ENCODE assay signal across 24 mouse cellular contexts in the genomic region with DNA sequence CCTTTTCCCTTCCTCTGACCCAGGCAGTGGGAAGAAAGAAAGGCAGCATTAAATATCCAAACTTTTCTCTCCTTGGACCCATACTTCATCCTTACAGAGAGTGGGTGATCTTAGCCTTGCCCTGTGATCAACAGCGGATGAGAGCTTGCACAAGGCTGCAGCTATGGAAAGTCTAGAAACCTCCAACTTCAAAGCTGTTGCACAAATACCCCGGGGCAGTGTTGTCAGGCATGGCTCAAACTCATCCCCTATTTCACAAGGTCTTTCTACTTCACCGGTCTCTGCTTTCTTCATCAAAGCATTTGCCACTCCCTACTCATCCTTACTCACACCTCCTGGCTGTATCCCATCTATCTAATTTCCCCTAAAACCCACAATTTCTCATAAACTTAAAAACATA. TPM values are rescaled to one million over a fixed set of nuclear protein-coding genes. Genes with fewer than 3 reads are reported as not detected.
"Had no signal": no experiment of that assay in that cellular context is flagged by ENCODE, and none has a peak within 500 bp of the region (broad histone marks: within the 10 kb centered on the region; RNA-seq: fewer than 3 reads in every experiment).

No protein-coding gene starts in this region.

- H3K36me3 ChIP-seq: lung, embryonic 15.5 days; midbrain, embryonic 13.5 days; midbrain, embryonic 15.5 days; neural tube, embryonic 13.5 days; neural tube, embryonic 15.5 days had no signal

- H3K4me3 ChIP-seq: lung, embryonic 15.5 days; megakaryocyte, embryonic 14.5 days; midbrain, embryonic 13.5 days; midbrain, embryonic 15.5 days; myocyte; neural tube, embryonic 13.5 days; neural tube, embryonic 15.5 days had no signal

- H3K27ac ChIP-seq: lung, embryonic 15.5 days; macrophage; midbrain, embryonic 13.5 days; midbrain, embryonic 15.5 days; neural tube, embryonic 13.5 days; neural tube, embryonic 15.5 days had no signal

- H3K4me2 ChIP-seq: lung, embryonic 15.5 days; midbrain, embryonic 11.5 days; midbrain, embryonic 13.5 days; midbrain, embryonic 15.5 days; neural tube, embryonic 13.5 days; neural tube, embryonic 15.5 days had no signal

- H3K27me3 ChIP-seq: lung, embryonic 15.5 days; midbrain, embryonic 13.5 days; midbrain, embryonic 15.5 days; neural tube, embryonic 13.5 days; neural tube, embryonic 15.5 days had no signal

- H3K9ac ChIP-seq: lung, embryonic 15.5 days; midbrain, embryonic 13.5 days; midbrain, embryonic 15.5 days; neural tube, embryonic 13.5 days; neural tube, embryonic 15.5 days had no signal

- H3K4me1 ChIP-seq: lung, embryonic 15.5 days; megakaryocyte, embryonic 14.5 days; midbrain, embryonic 15.5 days; neural tube, embryonic 13.5 days; neural tube, embryonic 15.5 days had no signal

- H3K9me3 ChIP-seq: lung, embryonic 15.5 days; megakaryocyte, embryonic 14.5 days; midbrain, embryonic 13.5 days; midbrain, embryonic 15.5 days; neural tube, embryonic 13.5 days; neural tube, embryonic 15.5 days had no signal

- ATAC-seq: lung, postnatal 0 days; midbrain, embryonic 13.5 days; midbrain, embryonic 15.5 days had no signal

- DNase-seq: lung, adult 2 months; lung, postnatal 14 days; lung, postnatal 36 days; retina, postnatal 1 day; right cerebral cortex, adult 18-20 months; right cerebral cortex, postnatal 25 days; right cerebral cortex, postnatal 4 days; spleen, adult 18-20 months; thymus, adult 18-20 months; thymus, postnatal 14 days; thymus, postnatal 36 days had no signal

RNA-seq across cellular contexts. Expression of a gene that starts 10.2 kb away (rescaled TPM):
- polyA plus RNA-seq: lung, adult 2 months; macrophage; midbrain, embryonic 11.5 days; midbrain, embryonic 13.5 days; midbrain, embryonic 15.5 days; midbrain, postnatal 0 days; myocyte; neural tube, embryonic 11.5 days; small intestine, adult 2 months had no signal

RNA-seq across cellular contexts. Expression of a gene that starts 57.2 kb away (rescaled TPM):
- total RNA-seq: midbrain, postnatal 0 days had no signal
- polyA plus RNA-seq: lung, adult 2 months; macrophage; midbrain, embryonic 11.5 days; midbrain, embryonic 13.5 days; midbrain, embryonic 15.5 days; myocyte; neural tube, embryonic 11.5 days; neural tube, embryonic 15.5 days; small intestine, adult 2 months had no signal
